Mouse (Mus musculus) hindbrain, postnatal 0 days (tissue): ENCODE measurements around the gene Cbx6. TPM values are rescaled to one million over a fixed set of nuclear protein-coding genes. Genes with fewer than 3 reads are reported as not detected.
A peak's percentile ranks its signal among the peaks of the same experiment; 100 is the strongest.

Source experiments
- ATAC-seq: fragments of 200-750 bp; cut with Nextera tagmentation; 2 replicates; pipeline ENCODE4 v1.8.0; 2017; ENCODE audit warnings: mild to moderate bottlenecking, moderate TSS enrichment, moderate library complexity
- DNase-seq: peaks from one replicate; pipeline ENCODE4 v3.0.0-alpha.2; 2015; ENCODE audit warnings: low spot score
- H3K27ac ChIP-seq: fragments of 300-500 bp; sonication (generic); 2 replicates; pipeline ENCODE4 v1.5.1; 2014; ENCODE audit warnings: mild to moderate bottlenecking
- H3K27me3 ChIP-seq: fragments of 300-500 bp; sonication (generic); 2 replicates; pipeline ENCODE4 v1.6.1; 2014; ENCODE audit warnings: low read length, mixed read lengths; ENCODE audit not compliant: insufficient read depth
- H3K36me3 ChIP-seq: fragments of 300-500 bp; sonication (generic); 2 replicates; pipeline ENCODE4 v1.6.1; 2014; ENCODE audit warnings: low read length, mixed read lengths; ENCODE audit not compliant: insufficient read depth
- H3K4me1 ChIP-seq: fragments of 300-500 bp; sonication (generic); 2 replicates; pipeline ENCODE4 v1.6.1; 2014; ENCODE audit warnings: antibody characterized with exemption, low read length, mixed read lengths; ENCODE audit not compliant: insufficient read depth
- H3K4me2 ChIP-seq: fragments of 300-500 bp; sonication (generic); 2 replicates; pipeline ENCODE4 v1.6.1; 2014; ENCODE audit warnings: low read depth, mild to moderate bottlenecking, low read length, moderate library complexity, mixed read lengths
- H3K4me3 ChIP-seq: fragments of 300-500 bp; sonication (generic); 2 replicates; pipeline ENCODE4 v1.5.1; 2014; ENCODE audit warnings: low read length
- H3K9ac ChIP-seq: fragments of 300-500 bp; sonication (generic); replicated peaks from 2 replicates; pipeline ENCODE4 v1.6.1; 2014; ENCODE audit warnings: mild to moderate bottlenecking, low read length, moderate library complexity, mixed read lengths
- H3K9me3 ChIP-seq: fragments of 300-500 bp; sonication (generic); 2 replicates; pipeline ENCODE4 v1.6.1; 2016; ENCODE audit warnings: low read length, mixed read lengths
- CTCF ChIP-seq: IDR thresholded peaks from 2 replicates; pipeline ENCODE4 v1.5.1; 2016; ENCODE audit warnings: antibody characterized with exemption, control low read depth, low read depth
- WGBS: fragments of 180-500 bp; shearing (Covaris S2); extraction: QIAGEN DNeasy Blood & Tissue Kit; methylation state at CpG from one replicate; pipeline ENCODE4 v1.1.7; 2014; 5-methylcytosine and 5-hydroxymethylcytosine counted together
- polyA plus RNA-seq: library from polyadenylated mRNA; unstranded; fragments of >200 nt; fragmentation: Nextera tagmentation; extraction: Ambion mirVana; gene quantifications from 2 replicates; pipeline ENCODE4 v1.2.1, GENCODE M21; 2015
- total RNA-seq: library from RNA; depleted of rRNA; stranded (reverse); fragments of >200 nt; gene quantifications from 2 replicates; pipeline ENCODE4 v1.2.3, GENCODE M21; 2014

The Cbx6 gene
- total and polyA plus RNA-seq, 2 experiments from 2014 or later = 56.6 to 107 TPM

GRCm38 (mm10) chr15:79847100-79847499 is 12.6 kb upstream of the Cbx6 start:
- 19% methylated on average over 5 of the region's 5 CpGs for WGBS
- no peak for TF ChIP-seq CTCF
- Histone ChIP-seq H3K4me3 (no peak overlapping the region), H3K9ac (no peak overlapping the region), H3K4me2 (no peak overlapping the region), H3K9me3 (no peaks in the 10 kb centered on the region), H3K4me1 (peaks cover 9% of the 10 kb centered on the region; the same call in 1 of the 2 replicates), H3K27ac (peak overlapping the region; percentile 26; the same call in 1 of the 2 replicates), H3K27me3 (no peaks in the 10 kb centered on the region), H3K36me3 (no peaks in the 10 kb centered on the region)
- DNase-seq (peak; percentile 49), ATAC-seq (0 out of 2 replicates have a peak, but pooled peaks have one; percentile 27)

GRCm38 (mm10) chr15:79845986-79846385 is 11.5 kb upstream of the Cbx6 start:
- WGBS = 51% methylated on average over 4 of the region's 4 CpGs
- peaks cover 9% of the 10 kb centered on the region; the same call in 1 of the 2 replicates for H3K4me1 ChIP-seq
- H3K36me3 ChIP-seq = no peaks in the 10 kb centered on the region
- no peaks in the 10 kb centered on the region for H3K27me3 ChIP-seq
- no peak overlapping the region for H3K9ac ChIP-seq
- no peak overlapping the region for H3K27ac ChIP-seq
- H3K9me3 ChIP-seq = no peaks in the 10 kb centered on the region
- TF ChIP-seq CTCF = no peak
- H3K4me3 ChIP-seq = no peak overlapping the region
- H3K4me2 ChIP-seq = no peak overlapping the region
- ATAC-seq (no peak), DNase-seq (no peak)

- H3K27ac ChIP-seq = no peak overlapping the region
- H3K4me1 ChIP-seq = peaks cover 9% of the 10 kb centered on the region; the same call in 1 of the 2 replicates
- H3K4me2 ChIP-seq = no peak overlapping the region
- H3K9ac ChIP-seq = no peak overlapping the region
- DNase-seq = no peak
- no peak for TF ChIP-seq CTCF
- no peak for ATAC-seq
- H3K4me3 ChIP-seq = no peak overlapping the region
- H3K9me3 ChIP-seq = no peaks in the 10 kb centered on the region
- 88% methylated on average over 3 of the region's 3 CpGs for WGBS
- H3K27me3 ChIP-seq = no peaks in the 10 kb centered on the region
- H3K36me3 ChIP-seq = no peaks in the 10 kb centered on the region
Observed at GRCm38 (mm10) chr15:79842985-79843384, 8.5 kb upstream of the Cbx6 start.

GRCm38 (mm10) chr15:79840281-79840680 is 5.8 kb upstream of the Cbx6 start:
- ATAC-seq (no peak), DNase-seq (no peak)
- Histone ChIP-seq H3K4me3 (no peak overlapping the region), H3K27me3 (no peaks in the 10 kb centered on the region), H3K9me3 (no peaks in the 10 kb centered on the region), H3K9ac (no peak overlapping the region), H3K4me2 (no peak overlapping the region), H3K4me1 (no peaks in the 10 kb centered on the region), H3K27ac (no peak overlapping the region), H3K36me3 (no peaks in the 10 kb centered on the region)
- 68% methylated on average over 2 of the region's 2 CpGs for WGBS
- TF ChIP-seq CTCF = no peak

- Histone ChIP-seq H3K9me3 (no peaks in the 10 kb centered on the region), H3K27me3 (no peaks in the 10 kb centered on the region), H3K4me2 (peak overlapping the region; percentile 100), H3K4me3 (peak overlapping the region; percentile 83), H3K4me1 (peaks cover 16% of the 10 kb centered on the region), H3K36me3 (no peaks in the 10 kb centered on the region), H3K27ac (peak overlapping the region; percentile 95), H3K9ac (peak overlapping the region; percentile 80; the same call in 1 of the 2 replicates)
- ATAC-seq (no peak), DNase-seq (no peak)
- WGBS = 29% methylated on average over 9 of the region's 9 CpGs
- no peak for TF ChIP-seq CTCF
Observed at GRCm38 (mm10) chr15:79834881-79835260, 383 bp upstream of the Cbx6 start.

- WGBS = under 1% methylated on average over 39 of the region's 41 CpGs
- peak; percentile 73 for DNase-seq
Observed at GRCm38 (mm10) chr15:79833251-79834050, 1.0 kb downstream of the Cbx6 start.

More at GRCm38 (mm10) chr15:79833251-79834050, 1.0 kb downstream of the Cbx6 start:
- peak overlapping the region; percentile 80 for H3K9ac ChIP-seq
- TF ChIP-seq CTCF = no peak
- H3K4me1 ChIP-seq = peaks cover 16% of the 10 kb centered on the region
- H3K27ac ChIP-seq = peak overlapping the region; percentile 95
- no peaks in the 10 kb centered on the region for H3K36me3 ChIP-seq
- H3K4me3 ChIP-seq = peak overlapping the region; percentile 83
- H3K9me3 ChIP-seq = no peaks in the 10 kb centered on the region
- peak; percentile 0; the same call in 1 of the 2 replicates for ATAC-seq
- H3K27me3 ChIP-seq = no peaks in the 10 kb centered on the region
- H3K4me2 ChIP-seq = peak overlapping the region; percentile 100
